Mouse (Mus musculus) embryonic stem cell, embryonic (primary cell): ENCODE measurements at regions not wholly inside any gene's neighbourhood (a gene's known extent, or its start where the extent isn't known, plus 50 kb on each side); places are given as distances from the start of the nearest gene placed in this dataset.
"Not testable (repeated sequence)": the region's sequence is repeated elsewhere in the genome, so short reads cannot be mapped to it uniquely, and the experiment has no call there.

Experiments
- CTCF ChIA-PET, 4 experiments: fragments of 300-600 bp in 2 of 4; fragments of 350-600 bp in 2 of 4; sonication (Branson Sonifier 250); formaldehyde crosslinking; loops; one replicate each; lab custom pipeline; 2022; ENCODE audit warnings: inconsistent platforms in 2 of 4; lab: Charles Lee
- POLR2A ChIA-PET, 4 experiments: fragments of 300-600 bp in 2 of 4; fragments of 350-600 bp in 2 of 4; sonication (Branson Sonifier 250); formaldehyde crosslinking; loops; one replicate each; lab custom pipeline; 2022; ENCODE audit warnings: antibody characterized with exemption in 4 of 4, inconsistent platforms in 1 of 4; lab: Charles Lee

DNA sequence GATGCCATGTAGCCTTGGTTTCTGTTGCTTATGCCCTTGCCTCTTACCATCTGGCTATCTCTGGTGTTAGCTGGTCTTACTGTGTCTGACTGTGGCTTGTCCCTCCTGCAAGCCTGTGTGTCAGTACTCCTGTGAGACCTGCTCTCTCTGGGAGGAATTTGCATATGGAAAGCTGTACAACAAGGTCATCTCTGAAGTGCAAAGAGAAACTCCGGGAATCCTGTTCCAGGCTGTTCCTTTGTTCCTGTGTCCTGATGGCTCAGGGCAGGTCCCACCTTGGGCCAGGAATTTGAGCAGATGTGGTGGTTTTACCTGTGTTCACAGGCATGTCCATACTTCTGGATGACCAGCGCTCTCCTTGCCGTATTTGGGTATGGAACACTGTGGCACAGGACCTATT lies 218.6 kb upstream of the Nsun6 start:
- POLR2A ChIA-PET = no interaction called here
- CTCF ChIA-PET = no interaction called here

DNA sequence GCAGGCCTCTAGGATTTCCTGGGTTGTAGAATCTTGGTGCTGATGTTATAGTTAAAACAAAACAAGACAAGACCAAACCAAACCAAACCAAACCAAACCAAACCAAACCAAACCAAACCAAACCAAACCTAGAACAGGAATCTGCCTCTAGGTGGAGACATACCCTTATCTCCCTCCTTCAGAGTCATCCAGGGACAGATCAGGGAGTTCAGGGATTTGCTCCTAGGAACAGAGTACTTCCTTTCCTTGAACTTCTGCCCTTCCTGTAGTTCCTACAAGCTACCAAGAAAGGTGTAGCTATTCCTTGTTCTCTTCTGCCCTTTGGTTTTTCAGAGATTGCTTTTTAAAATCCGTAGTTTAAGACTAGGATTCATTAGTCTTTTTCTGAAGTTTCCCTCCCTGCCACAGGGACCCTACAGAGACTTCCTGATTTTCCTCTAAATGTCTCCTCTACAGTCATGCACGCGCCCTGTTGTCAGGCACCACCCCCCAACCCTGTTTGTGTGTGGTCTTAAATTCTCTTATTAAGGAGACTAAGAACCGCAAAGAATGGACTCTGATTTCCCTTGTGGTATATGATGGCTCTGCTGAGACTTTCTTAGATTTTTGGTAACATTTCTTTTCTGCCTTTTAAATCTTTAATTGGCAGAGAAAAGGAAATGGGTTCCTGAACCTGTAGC lies 205.8 kb upstream of the Nsun6 start:
- ChIA-PET CTCF (interaction anchor here in 1 of 4 experiments (0.6 kb wide), 1 partner anchor 89 kb away, joined by 7 read pairs; no protein-coding TSS in a partner anchor), POLR2A (no interaction called here)

DNA sequence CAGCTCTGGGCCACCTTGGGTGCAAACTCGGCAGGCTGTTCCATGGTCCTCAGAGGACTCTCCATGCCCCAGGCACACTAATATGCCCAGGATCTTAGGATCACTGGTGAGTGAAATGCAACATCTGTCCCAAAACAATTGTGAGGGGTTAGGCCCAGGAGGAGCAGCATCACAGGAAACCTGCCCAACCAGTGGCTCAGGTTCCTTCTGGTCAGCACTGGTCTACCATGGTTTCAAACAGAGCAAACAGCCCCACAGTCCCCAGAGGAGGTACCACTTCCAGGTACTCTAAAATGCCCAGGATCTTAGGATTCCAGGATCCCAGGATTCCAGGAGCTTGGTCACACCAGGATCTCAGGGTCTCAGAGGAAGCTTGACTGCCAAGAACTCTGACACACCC lies 187.4 kb upstream of the Nsun6 start:
- POLR2A ChIA-PET, CTCF ChIA-PET: not testable (repeated sequence)

DNA sequence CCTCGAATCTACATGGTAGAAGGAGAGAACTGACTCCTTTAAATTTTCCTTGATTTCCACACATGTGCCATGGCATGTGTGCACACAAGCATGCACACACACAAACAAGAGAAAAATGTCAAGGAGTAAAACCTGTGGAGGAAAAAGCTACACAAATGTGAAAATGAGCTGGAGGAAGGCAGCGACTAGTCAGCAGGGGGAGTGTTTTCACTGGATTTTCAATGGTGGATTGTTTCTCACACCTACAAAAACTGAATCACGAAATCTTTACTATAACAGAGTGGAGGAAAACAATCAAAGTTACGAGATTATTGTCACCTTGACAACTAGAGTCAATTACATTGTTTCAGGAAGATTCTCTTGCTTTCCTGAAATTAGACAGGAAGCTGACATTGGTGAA lies 167.0 kb upstream of the Nsun6 start:
- POLR2A ChIA-PET = no interaction called here

DNA sequence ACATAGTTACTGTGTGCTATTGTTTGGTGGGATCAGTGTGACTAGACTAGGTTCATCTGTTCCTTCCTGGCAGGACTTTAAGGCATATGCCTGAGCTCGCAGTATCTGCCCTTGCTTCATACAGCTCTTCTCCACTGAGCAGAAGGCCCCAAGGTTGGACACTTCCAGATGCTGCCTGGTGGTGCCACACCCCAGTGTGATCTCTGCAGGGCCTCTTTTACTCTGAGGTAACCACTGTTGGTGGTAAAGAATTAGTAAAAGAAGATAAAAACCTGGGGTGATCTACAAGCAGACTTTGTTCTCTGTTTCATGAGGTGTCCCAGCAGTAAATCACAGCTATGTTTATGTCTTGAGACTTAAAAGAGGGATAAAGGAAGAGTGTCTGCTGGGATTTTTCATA lies 133.2 kb upstream of the Nsun6 start:
- ChIA-PET POLR2A (no interaction called here), CTCF (no interaction called here)

More for the DNA sequence above, 167.0 kb upstream of the Nsun6 start:
- CTCF ChIA-PET = no interaction called here

DNA sequence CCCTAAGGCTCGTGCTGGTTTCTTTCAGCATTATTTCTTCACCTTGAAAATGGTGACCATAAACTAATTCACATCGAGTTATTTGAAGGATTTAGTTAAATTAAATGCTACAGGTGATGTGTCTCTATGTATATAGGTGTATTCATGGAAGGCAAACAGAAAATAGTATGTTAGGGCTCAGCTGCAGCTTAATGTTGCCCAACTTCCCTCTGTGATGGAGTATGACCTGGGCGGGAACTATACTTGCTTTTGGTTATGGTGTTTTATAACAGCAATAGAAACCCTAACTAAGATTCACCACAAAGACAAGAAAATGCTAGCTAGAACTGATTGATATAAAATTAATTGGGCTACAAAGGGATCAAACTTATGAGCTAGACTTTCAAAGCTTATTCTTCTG lies 126.1 kb upstream of the Nsun6 start:
- POLR2A ChIA-PET = no interaction called here

DNA sequence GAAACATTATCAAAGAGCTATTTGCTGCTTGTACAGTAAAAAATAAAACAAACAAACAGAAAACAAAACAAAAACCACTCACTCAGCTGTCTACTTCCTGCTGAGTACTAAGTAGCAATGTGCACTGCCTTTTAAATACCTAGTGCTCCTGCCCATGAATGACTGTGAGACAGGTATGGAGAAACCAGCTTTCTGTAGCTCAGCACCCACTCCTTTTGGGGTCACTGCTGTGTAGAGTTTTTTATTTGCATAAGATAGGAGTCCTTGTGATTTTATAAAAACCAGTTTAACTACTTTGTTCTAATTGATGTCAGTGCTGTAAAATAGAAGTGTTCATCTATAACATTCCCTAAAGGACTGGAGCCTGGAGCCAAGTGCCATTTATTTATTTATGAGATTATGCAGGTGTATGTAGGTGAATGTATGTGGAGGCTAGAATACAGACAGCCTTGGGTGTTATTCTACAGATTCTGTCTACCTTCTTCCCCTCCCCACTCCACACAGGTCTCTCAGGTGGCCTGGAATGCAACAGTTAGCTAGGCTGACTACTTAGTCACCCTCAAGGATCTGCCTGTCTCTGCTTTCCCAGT lies 111.7 kb upstream of the Nsun6 start:
- POLR2A ChIA-PET = no interaction called here
- CTCF ChIA-PET = no interaction called here

More for the DNA sequence above, 126.1 kb upstream of the Nsun6 start:
- CTCF ChIA-PET = no interaction called here

DNA sequence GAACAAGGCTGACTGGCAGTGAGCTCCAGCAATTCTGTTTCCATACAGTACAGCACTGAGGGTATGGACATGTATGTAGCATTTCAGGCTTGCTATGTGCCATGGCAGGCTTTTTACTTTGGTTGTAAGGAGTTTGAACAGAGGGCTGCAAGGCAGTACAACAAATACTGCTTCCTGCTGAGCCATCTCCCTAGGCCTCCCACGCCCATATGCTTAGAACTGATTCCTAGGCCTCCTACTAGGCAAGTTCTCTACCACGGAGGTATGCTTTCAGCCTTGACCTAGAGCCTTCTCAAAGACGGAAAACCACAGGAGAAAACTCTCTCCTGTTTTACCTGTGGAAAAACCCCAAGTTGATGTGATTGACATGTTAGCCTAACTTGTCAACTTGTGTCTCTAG lies 111.0 kb upstream of the Nsun6 start:
- CTCF ChIA-PET = no interaction called here

DNA sequence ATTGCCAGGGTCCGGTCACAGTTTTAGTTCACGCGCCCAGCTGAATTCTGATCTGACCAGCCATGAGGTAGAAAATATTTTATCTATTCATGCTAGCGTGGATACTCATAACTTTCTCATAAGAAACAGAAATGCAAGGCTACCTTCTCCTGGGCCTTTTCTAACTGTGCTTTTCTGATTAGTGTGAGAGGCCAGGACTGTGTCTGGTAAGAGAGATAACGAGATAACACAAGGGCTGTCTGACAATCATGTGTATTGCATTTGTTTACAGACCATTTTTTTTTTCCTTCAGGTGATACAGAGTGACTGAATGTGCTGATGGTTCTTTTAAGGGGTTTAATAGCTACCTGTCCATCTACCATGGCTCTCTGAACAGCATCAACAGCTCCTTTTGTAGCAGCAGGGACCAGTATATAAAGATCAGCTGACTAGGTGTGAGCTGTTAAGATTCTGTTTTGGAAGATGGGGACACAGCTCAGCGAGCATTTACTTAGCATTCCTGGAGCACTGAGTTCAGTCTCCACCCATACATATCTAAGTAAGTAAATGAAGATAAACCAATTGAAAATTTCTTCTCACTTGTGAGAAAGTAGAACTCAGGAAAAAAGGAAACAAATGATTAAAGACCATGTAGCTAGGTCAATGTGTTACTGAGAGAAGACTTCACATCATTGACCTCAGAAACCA lies 109.0 kb upstream of the Nsun6 start:
- POLR2A ChIA-PET = no interaction called here
- CTCF ChIA-PET = no interaction called here

More for the DNA sequence above, 111.0 kb upstream of the Nsun6 start:
- POLR2A ChIA-PET = no interaction called here

DNA sequence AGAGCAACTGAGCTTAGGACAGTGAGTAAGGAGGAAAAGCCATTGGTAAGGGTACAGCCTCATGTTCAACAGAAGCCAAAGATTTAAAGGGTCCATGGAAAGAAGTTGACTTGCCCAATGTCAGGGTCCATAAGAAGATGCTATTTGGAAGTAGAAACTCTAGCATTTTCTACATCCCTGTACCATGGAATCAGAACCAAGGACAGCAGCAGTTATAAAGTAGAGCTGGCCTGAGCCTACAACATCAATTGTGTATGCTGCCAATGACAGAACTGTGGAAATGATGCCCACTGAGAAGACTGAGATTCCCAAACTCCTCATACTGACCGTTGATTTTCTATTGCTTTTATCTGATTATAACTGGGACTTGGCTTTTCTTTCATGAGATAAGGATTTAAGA lies 107.0 kb upstream of the Nsun6 start:
- POLR2A ChIA-PET = no interaction called here
- CTCF ChIA-PET = no interaction called here

DNA sequence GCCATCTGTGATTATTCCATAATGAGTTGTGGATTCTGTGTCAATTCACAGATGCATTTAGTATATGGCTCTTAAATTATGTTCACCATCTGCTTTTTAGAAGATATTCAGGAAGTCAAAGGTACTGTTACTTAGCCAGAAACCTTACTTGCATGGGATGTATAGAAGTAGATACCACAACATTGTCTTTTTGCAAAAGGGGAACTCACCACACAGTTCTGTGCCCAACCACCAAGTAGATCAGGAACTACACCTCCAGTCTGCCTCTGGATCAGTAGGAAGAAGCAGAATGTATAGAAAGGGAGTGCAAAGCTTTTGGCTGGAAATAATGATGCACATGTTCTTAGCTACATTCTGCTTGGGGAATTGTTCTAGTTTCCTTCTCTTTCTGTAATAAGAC lies 102.8 kb upstream of the Nsun6 start:
- POLR2A ChIA-PET = interaction anchor here in 1 of 4 experiments (1.3 kb wide), 1 partner anchor 14 kb away, joined by 3 read pairs; no protein-coding TSS in a partner anchor
- CTCF ChIA-PET = no interaction called here

DNA sequence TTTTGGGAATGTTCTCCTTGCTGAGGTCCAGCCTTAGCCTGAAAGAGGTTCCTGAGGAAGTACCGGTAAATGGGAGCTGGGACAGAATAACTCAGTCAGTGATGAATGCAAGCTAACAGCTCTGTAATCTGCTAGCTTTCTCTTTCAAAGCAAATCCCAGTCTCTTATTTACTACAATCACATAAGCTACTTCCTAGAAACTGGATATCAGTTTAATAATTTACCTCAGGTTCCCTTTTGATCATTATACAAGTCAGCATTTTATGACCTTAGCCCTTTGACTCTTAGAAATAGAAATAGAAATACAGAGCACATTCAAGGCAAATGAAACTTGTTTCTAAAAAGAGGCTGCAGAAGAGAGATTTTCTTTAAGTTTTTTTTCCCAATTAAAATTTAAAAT lies 96.0 kb upstream of the Nsun6 start:
- ChIA-PET POLR2A (no interaction called here), CTCF (interaction anchor here in 1 of 4 experiments (0.6 kb wide), 1 partner anchor 595 kb away, joined by 3 read pairs; no protein-coding TSS in a partner anchor)

DNA sequence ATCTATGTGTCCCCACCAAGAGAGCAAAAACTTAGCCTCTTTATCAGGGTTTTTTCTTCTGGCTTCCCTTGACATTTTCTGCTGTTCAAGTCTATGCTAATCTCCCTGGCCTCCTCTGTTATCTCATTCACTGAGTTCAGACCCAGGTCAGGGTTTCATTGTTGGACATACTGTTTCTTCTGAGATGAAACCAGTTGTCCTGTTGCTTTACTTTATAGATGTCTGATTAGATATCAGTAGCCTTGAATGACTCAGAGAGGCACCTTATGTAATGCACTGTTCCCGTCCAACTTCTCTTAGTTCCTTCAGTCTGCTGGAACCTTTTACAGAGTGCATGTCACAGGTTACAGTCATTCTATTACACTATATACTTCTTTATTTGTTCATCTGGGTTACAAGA lies 93.5 kb upstream of the Nsun6 start:
- CTCF ChIA-PET = no interaction called here
- POLR2A ChIA-PET = no interaction called here

DNA sequence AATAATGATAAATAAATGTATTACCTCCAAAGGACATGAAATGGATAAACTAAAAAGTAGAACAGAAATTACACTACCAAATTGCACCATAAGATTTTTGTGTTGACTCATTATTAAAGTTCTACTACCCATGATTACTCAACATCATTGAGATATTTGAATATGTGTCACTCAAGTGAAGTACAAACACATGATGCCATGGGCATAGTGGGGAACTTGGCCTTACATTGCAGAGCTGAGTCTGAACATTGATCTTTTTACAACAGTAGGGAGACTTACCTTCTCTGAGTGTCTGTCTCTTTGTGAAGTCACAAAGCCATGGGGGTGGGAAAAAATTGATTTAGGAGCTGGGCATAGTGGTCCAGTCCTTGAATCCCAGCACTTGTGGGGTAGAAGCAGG lies 92.1 kb upstream of the Nsun6 start:
- ChIA-PET CTCF (no interaction called here), POLR2A (no interaction called here)

DNA sequence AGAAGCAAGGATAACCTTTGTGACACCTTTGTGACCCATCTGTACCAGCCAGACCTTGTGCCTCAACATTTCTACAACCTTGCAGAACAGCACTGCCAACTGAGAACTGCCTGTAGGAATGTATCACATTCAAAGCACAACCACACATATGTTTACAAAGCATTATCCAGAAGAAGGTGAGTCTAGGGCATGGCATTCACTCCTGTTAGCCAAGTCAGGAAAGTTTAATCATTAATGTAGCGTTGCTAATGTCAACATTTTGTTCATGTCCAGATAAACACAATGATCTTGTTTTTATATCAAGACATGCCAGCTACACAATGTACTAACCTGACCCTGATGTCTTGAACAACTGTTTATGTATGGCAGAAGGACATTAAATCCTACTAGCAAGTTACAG lies 91.5 kb upstream of the Nsun6 start:
- ChIA-PET POLR2A (no interaction called here), CTCF (no interaction called here)

DNA sequence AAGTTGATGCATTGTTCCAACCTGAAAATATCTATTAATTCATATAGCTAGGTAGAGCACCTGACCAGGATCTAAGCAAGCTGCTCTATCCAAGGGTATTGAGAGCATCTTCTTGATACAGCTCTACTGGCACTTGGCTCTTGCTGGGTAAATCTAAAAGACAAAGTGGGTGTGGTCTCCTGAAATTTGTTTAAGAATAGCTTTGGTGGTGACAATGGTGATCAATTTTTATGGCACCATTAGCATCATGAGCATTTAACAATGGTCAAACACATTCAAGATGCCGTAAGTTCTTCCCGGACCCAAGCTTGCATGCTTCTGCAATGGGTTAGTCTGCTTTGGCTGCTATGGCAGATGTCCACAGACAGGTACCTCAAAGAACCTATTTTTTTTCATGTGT lies 89.9 kb upstream of the Nsun6 start:
- CTCF ChIA-PET = interaction anchor here in 1 of 4 experiments (0.9 kb wide), 1 partner anchor 104 kb away, joined by 7 read pairs; no protein-coding TSS in a partner anchor
- POLR2A ChIA-PET = interaction anchor here in 1 of 4 experiments (1.4 kb wide), 1 partner anchor 14 kb away, joined by 3 read pairs; no protein-coding TSS in a partner anchor

DNA sequence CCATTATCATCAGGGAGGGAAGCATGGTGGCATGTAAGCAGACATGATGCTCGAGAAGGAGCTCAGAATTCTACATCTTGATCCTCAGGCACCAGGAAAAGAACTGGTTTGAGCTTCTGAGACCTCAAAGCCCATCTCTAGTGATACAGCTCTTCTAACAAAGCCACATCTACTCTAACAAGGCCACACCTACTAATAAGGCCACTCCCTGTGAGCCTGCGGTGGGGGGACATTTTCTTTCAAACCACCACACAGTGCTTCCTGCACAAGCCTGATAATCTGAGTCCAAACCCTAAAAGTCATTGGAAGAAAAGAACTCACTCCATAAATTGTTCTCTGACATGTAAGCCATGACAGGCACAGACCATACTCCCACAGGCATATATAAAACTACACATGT lies 85.0 kb upstream of the Nsun6 start:
- CTCF ChIA-PET = no interaction called here

More for the DNA sequence above, 85.0 kb upstream of the Nsun6 start:
- POLR2A ChIA-PET = no interaction called here
